Mouse (Mus musculus) hematopoietic stem cell, adult 5-6 weeks (primary cell): ENCODE results near the gene Map3k14. TPM values are rescaled to one million over a fixed set of nuclear protein-coding genes. Genes with fewer than 3 reads are reported as not detected.
"Not testable (repeated sequence)": the region's sequence is repeated elsewhere in the genome, so short reads cannot be mapped to it uniquely, and the experiment has no call there.

Experiments used
- ATAC-seq, 2 experiments: fragments of 125-278 bp in 1 of 2; replicated peaks in 1 of 2; 2 replicates each; pipeline ENCODE4 v1.8.0; 2016 to 2017; ENCODE audit warnings: inconsistent platforms in 2 of 2, mild to moderate bottlenecking in 2 of 2, moderate number of reproducible peaks in 2 of 2, low read depth in 1 of 2, moderate TSS enrichment in 1 of 2; ENCODE audit not compliant: low FRiP score in 2 of 2, poor library complexity in 2 of 2, severe bottlenecking in 2 of 2, insufficient read depth in 1 of 2, low TSS enrichment in 1 of 2
- total RNA-seq: library from RNA; stranded (forward); fragments of 172-1452, 232-1000 nt; gene quantifications from 2 replicates; pipeline ENCODE4 v1.2.3, GENCODE M21; 2017

The Map3k14 gene
- total RNA-seq, 1 experiment from 2014 or later = 4.4 TPM

DNA sequence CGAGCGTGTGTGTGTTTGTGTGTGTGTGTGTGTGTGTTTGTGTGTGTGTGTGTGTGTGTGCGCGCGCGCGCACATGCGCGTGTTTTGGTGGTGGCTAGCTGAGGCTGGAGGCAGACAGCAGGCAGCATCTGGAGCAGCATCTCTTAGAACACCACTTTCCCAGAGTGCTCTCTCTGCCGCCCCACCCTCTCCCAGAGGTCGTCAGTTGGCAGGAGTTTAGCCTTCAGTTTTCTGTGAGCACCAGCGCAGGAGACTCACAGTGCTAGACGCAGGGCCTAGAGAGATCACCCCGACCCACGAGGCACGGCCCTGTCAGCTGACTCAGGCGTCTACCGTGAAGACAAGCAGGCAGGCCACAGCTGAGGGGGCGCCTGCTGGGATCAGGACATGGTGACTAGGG is 36.6 kb downstream of the Map3k14 start:
- ATAC-seq = no peak

DNA sequence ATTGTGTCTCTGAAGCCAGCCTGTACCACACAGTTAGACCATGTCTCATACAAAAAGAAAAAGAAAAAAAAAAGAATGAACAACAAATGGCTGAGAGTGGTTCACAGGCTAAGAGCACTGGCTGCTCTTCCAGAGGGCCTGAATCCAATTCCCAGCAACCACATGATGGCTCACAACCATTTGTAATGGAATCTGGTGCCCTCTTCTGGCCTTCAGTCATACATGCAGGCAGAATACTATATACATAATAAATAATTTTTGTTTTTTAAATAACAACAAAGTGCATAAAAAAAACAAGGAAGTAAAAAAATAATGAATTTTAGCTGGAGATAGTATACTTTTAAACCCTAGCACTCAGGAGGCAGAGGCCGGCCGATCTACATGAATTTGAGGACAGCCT is 37.7 kb downstream of the Map3k14 start:
- ATAC-seq = no peak

GRCm38 (mm10) chr11:103223951-103224456 is 43.3 kb downstream of the Map3k14 start:
- no peak for ATAC-seq

DNA sequence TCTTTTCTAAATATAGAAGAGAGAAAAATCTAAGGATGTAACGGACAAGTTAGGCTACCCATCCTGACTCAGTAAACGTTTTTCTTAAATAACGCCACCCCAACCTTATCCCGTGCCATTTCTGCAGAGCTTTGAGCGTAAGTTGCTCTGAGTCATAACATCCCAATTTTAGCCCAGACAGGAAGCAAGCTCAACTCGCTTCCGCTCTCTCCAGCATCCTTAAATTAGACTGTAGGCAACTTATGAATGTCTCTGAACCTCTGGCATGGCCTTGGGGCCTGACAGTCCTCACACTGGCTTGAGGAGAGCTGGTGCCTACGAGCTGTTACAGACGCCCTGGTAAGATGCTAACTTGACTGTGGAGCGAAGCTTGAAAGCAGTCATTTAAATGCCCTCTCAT is 43.8 kb downstream of the Map3k14 start:
- ATAC-seq = no peak

DNA sequence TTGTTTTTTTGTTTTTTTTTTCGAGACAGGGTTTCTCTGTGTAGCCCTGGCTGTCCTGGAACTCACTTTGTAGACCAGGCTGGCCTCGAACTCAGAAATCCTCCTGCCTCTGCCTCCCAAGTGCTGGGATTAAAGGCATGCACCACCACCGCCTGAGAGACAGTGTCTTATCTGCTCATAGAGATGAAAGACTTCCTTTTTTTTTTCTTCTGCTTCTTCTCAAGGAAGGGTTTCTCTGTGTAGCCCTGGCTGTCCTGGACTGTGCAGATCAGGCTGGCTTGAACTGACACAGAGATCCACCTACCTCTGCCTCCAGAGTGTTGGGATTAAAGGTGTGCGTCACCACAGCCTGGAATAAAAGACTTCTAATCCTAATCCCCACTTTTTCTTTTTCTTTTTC is 44.6 kb downstream of the Map3k14 start:
- ATAC-seq = not testable (repeated sequence)

DNA sequence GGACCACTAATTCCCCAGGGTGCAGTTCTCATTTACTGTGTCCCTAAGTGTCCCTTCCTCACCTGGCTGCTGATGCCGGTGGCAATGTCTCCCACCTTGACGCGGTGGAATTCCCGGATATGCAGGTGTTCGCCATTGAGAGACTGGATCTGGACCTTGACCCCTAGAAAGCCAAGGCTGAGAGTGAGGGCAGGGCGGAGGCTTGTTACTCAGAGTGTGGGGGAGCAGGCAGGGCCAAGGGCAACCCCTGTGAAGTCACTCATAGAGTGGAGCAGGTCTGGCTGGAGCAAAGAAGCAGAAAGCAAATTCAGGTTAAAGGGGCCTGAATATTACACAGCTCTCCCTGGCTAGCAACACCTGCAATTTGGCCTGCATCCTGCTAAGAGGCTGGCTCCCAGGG is 45.8 kb downstream of the Map3k14 start:
- no peak for ATAC-seq

GRCm38 (mm10) chr11:103219995-103220394 is 47.3 kb downstream of the Map3k14 start:
- ATAC-seq = no peak

GRCm38 (mm10) chr11:103219259-103219658 is 48.0 kb downstream of the Map3k14 start:
- no peak for ATAC-seq

DNA sequence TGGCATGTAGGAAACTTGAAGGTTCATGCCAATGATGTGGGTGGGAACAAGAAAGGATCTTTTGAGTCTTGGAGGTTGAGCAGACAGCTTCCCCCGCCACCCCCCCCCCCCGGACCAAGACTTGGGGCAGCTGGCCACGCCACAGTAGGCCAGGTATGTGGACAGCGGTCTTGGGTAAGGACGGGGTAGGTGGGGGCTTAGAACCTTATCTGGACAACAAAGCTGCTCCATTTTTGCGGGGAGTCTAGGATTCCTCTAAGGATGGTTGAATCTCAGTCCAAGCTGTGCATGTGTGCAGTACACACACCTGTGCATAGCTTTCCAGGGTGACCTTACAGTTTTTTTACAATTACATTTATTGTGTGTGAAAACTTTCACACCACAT is 48.8 kb downstream of the Map3k14 start:
- ATAC-seq = no peak

DNA sequence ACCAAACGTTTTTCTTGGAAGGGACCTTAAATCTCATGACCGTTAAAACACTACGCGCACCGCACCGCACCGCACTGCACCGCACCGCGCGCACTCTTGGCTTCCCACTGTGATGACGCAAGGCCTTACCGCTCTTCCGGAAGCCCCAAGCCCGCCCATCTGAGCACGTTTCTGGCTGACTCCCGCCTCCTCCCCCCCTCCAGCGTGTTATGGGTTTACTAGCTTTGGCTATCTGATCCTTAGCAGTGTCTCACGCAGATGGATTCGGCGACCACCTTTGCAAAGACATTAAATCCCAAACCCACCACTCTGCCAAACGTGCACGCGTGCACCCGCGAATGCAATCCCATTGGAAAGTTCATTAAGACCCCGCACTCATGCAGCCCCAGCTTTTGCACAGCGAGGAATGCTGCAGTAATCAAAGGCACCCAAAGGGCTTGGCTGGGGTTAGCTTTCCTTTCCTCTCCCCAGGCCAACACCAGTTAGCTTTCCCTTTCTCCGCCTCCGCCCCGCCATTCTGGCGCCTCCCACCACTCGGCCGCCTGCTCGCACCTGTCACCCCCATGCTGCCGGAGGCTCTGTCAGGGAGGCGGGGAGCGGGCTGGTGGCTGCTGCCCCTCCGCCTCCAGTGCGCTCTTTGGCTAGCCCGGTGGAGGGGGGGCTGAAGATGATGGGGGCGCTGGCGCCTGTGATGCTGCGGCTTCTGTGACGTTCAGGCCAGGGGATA is 49.3 kb downstream of the Map3k14 start, which contains the start of gene Spata32:
Spata32 (minus strand) TSS at position 643 of the 727 bp plus-strand sequence.
- ATAC-seq = peak; percentile 77 to 84

- ATAC-seq = no peak
Measured at GRCm38 (mm10) chr11:103215355-103215754, 51.9 kb downstream of the Map3k14 start.

DNA sequence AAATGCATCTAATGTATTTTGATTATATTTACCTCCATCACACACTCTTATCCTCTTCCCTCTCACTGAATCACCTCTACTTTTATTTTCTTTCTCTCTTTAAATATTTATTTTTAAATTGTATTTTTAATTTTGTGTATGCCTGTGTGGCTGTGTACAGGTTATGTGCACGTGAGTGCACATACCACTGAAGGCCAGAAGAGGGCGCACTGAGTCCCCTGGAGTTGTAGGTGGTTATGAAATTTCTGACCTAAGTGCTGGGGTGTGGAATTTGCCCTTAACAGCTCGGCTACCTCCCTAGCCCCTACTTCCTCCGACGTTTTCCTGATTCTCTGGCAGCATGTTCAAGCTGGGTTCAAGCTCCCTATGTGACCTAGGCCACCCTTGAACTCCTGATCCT is 53.6 kb downstream of the Map3k14 start:
- no peak for ATAC-seq

- ATAC-seq = no peak
Measured at GRCm38 (mm10) chr11:103210291-103210690, 57.0 kb downstream of the Map3k14 start.

DNA sequence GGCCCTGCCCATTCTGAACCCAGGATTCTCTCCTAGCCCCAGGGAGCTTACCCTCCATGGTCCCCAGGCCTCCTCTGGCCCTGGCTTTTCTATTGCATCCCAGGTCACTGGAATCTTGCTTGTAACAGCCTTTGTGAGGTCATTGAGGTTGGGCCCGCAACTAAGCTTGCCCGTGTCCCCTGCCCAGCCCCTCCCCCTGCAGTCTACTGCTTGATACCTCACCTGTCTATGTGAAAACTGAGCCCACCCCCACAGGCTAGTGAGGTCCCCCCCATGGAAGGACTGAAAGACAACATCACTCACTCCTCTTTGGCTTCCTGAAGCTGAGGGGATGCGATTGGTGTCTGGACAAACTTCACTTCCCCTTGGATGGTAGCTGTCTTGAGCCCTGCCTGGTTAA is 58.8 kb downstream of the Map3k14 start, which contains the start of gene 1700023F06Rik:
1700023F06Rik (minus strand) TSS at position 101 of the 400 bp plus-strand sequence.
- no peak for ATAC-seq

GRCm38 (mm10) chr11:103206203-103206602 is 61.1 kb downstream of the Map3k14 start:
- no peak for ATAC-seq

GRCm38 (mm10) chr11:103202376-103202775 is 64.9 kb downstream of the Map3k14 start:
- no peak for ATAC-seq

DNA sequence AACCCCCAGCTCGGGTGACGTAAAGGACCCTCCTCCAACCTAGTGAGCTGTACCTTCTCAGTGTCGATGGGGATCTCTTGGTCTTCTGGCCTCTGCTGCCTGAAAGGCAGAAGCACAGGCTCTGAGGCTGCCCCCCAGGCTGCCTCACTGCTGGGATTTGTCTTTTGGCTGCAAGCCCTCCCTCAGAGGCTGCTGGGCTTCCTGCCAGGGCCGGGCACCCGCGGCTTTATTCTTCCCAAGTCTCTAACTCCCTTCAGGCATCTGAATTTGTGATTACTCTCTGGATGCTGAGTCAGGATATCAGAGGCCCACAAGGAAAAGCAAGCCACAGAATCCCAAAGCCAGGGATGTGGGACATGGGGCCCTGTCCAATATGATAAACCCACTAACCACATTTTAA is 65.6 kb downstream of the Map3k14 start:
- ATAC-seq = peak; percentile 54 to 56; a peak in 3 of 4 replicates

DNA sequence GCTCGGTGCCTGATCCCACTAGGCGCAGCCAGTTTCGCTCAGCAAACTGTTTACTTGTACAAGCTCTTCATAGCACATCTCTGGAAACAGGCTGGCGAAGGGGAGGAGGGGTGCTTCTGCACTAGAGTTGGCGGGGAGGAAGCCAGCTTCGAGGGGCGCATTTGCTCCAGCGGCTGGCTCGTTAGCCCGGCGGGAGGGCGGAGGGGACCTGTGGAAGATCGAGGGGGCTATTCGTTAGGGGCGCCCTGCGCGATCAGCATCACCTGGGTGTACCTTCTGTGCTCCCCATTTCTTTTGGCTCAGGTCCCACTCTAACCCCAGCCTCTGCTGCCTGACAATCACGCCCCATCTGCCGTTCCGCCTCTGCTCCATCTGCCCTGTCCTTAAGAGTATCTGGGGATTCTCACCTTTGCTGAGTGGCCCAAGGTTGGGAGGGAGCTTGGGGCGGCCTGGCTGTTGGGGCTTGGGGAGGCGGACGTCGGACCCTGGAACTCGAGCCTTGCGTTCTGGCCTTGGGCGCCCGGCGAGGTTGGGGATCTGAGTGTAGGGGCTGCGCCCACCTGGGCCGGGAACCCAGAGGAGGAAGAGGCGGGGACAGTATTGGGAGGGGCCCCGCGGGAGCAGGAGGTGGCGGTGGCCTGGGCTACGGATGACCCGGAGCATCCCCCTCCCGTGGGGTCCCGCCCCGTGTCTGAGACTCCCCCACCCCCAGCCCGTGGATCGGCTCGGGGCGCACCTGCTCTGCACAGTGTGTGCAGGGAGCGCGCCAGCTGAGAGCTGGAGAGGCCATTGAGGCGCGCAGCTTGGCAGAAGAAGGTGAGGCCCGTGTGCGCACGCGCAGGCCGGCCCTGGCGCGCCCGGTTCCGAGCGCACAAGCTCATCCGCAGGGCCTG is 68.1 kb downstream of the Map3k14 start:
- ATAC-seq = no peak
